Mouse (Mus musculus) CD4-positive, CD25-positive, alpha-beta regulatory T cell, adult 9 weeks (primary cell): Measurements from ENCODE around the gene Msantd4. TPM values are rescaled to one million over a fixed set of nuclear protein-coding genes. Genes with fewer than 3 reads are reported as not detected.

ENCODE experiments used
- polyA plus RNA-seq: library from polyadenylated mRNA; unstranded; fragments of 100-300 nt; shearing (Covaris generic); gene quantifications from one replicate; pipeline ENCODE4 v1.2.1, GENCODE M21; 2017

The Msantd4 gene
- polyA plus RNA-seq = 24.0 TPM

DNA sequence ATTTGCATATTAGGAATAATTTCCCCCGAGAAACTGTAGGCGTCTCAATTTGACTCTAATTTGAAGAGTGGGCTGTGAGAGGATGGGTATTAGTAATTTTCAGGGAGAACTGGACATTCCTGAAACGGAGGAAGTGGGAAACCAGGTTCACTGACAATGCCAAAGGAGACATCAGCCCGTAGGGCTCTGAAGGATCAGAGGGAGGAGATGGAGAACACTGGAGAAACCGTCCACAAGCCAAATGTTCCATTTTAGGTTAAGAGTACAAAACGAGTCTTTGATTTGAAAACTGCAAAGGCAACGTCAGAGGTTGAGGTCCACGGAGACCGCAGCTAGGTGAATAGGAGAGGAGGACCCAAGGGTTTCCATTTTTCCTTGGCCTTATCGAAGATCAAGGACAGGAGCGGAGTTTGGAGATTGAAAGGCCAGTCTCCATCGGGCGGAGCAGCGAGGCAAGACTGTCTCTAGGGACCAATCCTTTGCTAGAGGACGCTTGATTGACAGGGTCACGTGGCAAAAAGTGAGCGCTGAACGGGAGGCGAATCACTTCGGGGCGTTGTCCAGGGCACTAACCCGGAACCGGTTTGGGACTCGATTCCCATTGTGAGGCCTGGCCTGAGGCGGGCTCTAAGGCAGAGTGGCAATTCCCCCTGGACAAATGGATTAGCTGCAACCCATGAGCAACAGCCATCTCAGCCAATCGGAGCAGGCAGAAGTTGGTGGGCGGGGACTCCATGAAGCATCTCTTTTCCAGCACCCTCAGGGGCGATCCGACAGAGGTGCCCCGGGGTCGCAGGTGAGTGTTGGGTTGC lies at the start of gene Msantd4:
Gene Msantd4 (plus strand): TSS at position 735 of the 812 bp plus-strand sequence.

Other genes starting within 250 kb of the Msantd4 start
- 28.1 TPM for gene Aasdhppt, start 67.1 kb upstream of the Msantd4 start, polyA plus RNA-seq
- 12.0 TPM for gene Kbtbd3, start 66.7 kb upstream of the Msantd4 start, polyA plus RNA-seq